Mouse (Mus musculus): ENCODE measurements around the gene Mettl5. TPM values are rescaled to one million over a fixed set of nuclear protein-coding genes. Genes with fewer than 3 reads are reported as not detected.

Gene Mettl5
- polyA plus RNA-seq, 1 experiment from 2014 or later: 36.8 TPM

- Histone ChIP-seq H3K36me3 (ENCODE audit: control insufficient read depth, insufficient read depth, low read length) (no peaks in the 10 kb centered on the region), H3K9me3 (replicated peaks; ENCODE audit: control insufficient read depth, low read length) (no peaks in the 10 kb centered on the region), H3K4me2 (ENCODE audit: low read depth, low read length) (no peak overlapping the region), H3K4me1 (ENCODE audit: control insufficient read depth, insufficient read depth, low read length) (peaks cover 12% of the 10 kb centered on the region), H3K27me3 (ENCODE audit: control insufficient read depth, insufficient read depth, low read length) (no peaks in the 10 kb centered on the region), H3K27ac (ENCODE audit: low read length) (no peak overlapping the region), H3K4me3 (replicated peaks; ENCODE audit: low read length) (no peak overlapping the region), H3K9ac (ENCODE audit: low read length) (no peak overlapping the region)
- 90% methylated on average over 4 of the region's 4 CpGs for WGBS
- no peak for ATAC-seq (ENCODE audit: insufficient read depth, low FRiP score)
These were observed 10.8 kb upstream of the Mettl5 start for GRCm38 (mm10) chr2:69896224-69896581.

GRCm38 (mm10) chr2:69895502-69896223 lies 10.2 kb upstream of the Mettl5 start:
- H3K27me3 ChIP-seq (ENCODE audit: control insufficient read depth, insufficient read depth, low read length): no peaks in the 10 kb centered on the region
- H3K4me2 ChIP-seq (ENCODE audit: low read depth, low read length): no peak overlapping the region
- no peak overlapping the region for H3K9ac ChIP-seq (ENCODE audit: low read length)
- H3K9me3 ChIP-seq (replicated peaks; ENCODE audit: control insufficient read depth, low read length): no peaks in the 10 kb centered on the region
- H3K4me1 ChIP-seq (ENCODE audit: control insufficient read depth, insufficient read depth, low read length): peaks cover 12% of the 10 kb centered on the region
- no peak overlapping the region for H3K27ac ChIP-seq (ENCODE audit: low read length)
- H3K4me3 ChIP-seq (replicated peaks; ENCODE audit: low read length): no peak overlapping the region
- H3K36me3 ChIP-seq (ENCODE audit: control insufficient read depth, insufficient read depth, low read length): no peaks in the 10 kb centered on the region
- WGBS: 59% methylated on average over 14 of the region's 14 CpGs
- no peak for ATAC-seq (ENCODE audit: insufficient read depth, low FRiP score)

GRCm38 (mm10) chr2:69893891-69894290 lies 8.5 kb upstream of the Mettl5 start:
- WGBS: 80% methylated on average over 5 of the region's 5 CpGs
- no peak overlapping the region for H3K4me2 ChIP-seq (ENCODE audit: low read depth, low read length)
- no peaks in the 10 kb centered on the region for H3K9me3 ChIP-seq (replicated peaks; ENCODE audit: control insufficient read depth, low read length)
- no peaks in the 10 kb centered on the region for H3K36me3 ChIP-seq (ENCODE audit: control insufficient read depth, insufficient read depth, low read length)
- ATAC-seq (ENCODE audit: insufficient read depth, low FRiP score): no peak
- peaks cover 6% of the 10 kb centered on the region for H3K4me1 ChIP-seq (ENCODE audit: control insufficient read depth, insufficient read depth, low read length)
- H3K9ac ChIP-seq (ENCODE audit: low read length): no peak overlapping the region
- no peaks in the 10 kb centered on the region for H3K27me3 ChIP-seq (ENCODE audit: control insufficient read depth, insufficient read depth, low read length)
- H3K4me3 ChIP-seq (replicated peaks; ENCODE audit: low read length): no peak overlapping the region
- H3K27ac ChIP-seq (ENCODE audit: low read length): no peak overlapping the region

- H3K27ac ChIP-seq (ENCODE audit: low read length): no peak overlapping the region
- H3K4me1 ChIP-seq (ENCODE audit: control insufficient read depth, insufficient read depth, low read length): no peaks in the 10 kb centered on the region
- ATAC-seq (ENCODE audit: insufficient read depth, low FRiP score): no peak
- H3K4me2 ChIP-seq (ENCODE audit: low read depth, low read length): no peak overlapping the region
- H3K9ac ChIP-seq (ENCODE audit: low read length): no peak overlapping the region
- WGBS: 75% methylated on average over 1 of the region's 1 CpGs
- no peaks in the 10 kb centered on the region for H3K27me3 ChIP-seq (ENCODE audit: control insufficient read depth, insufficient read depth, low read length)
- H3K4me3 ChIP-seq (replicated peaks; ENCODE audit: low read length): no peak overlapping the region
- H3K9me3 ChIP-seq (replicated peaks; ENCODE audit: control insufficient read depth, low read length): no peaks in the 10 kb centered on the region
- H3K36me3 ChIP-seq (ENCODE audit: control insufficient read depth, insufficient read depth, low read length): no peaks in the 10 kb centered on the region
These were observed 7.7 kb upstream of the Mettl5 start for GRCm38 (mm10) chr2:69893145-69893544.

- no peak for ATAC-seq (ENCODE audit: insufficient read depth, low FRiP score)
- 60% methylated on average over 7 of the region's 7 CpGs for WGBS
- no peaks in the 10 kb centered on the region for H3K4me1 ChIP-seq (ENCODE audit: control insufficient read depth, insufficient read depth, low read length)
These were observed 5.4 kb upstream of the Mettl5 start for GRCm38 (mm10) chr2:69890843-69891242.

GRCm38 (mm10) chr2:69888957-69889356 lies 3.5 kb upstream of the Mettl5 start:
- no peak overlapping the region for H3K4me2 ChIP-seq (ENCODE audit: low read depth, low read length)
- H3K9me3 ChIP-seq (replicated peaks; ENCODE audit: control insufficient read depth, low read length): no peaks in the 10 kb centered on the region
- peaks cover 3% of the 10 kb centered on the region; the same call in 1 of the 2 replicates for H3K4me1 ChIP-seq (ENCODE audit: control insufficient read depth, insufficient read depth, low read length)
- WGBS: 67% methylated on average over 2 of the region's 2 CpGs
- H3K36me3 ChIP-seq (ENCODE audit: control insufficient read depth, insufficient read depth, low read length): no peaks in the 10 kb centered on the region
- H3K27me3 ChIP-seq (ENCODE audit: control insufficient read depth, insufficient read depth, low read length): no peaks in the 10 kb centered on the region
- no peak overlapping the region for H3K9ac ChIP-seq (ENCODE audit: low read length)
- ATAC-seq (ENCODE audit: insufficient read depth, low FRiP score): no peak
- H3K4me3 ChIP-seq (replicated peaks; ENCODE audit: low read length): no peak overlapping the region
- no peak overlapping the region for H3K27ac ChIP-seq (ENCODE audit: low read length)

More at GRCm38 (mm10) chr2:69890843-69891242, 5.4 kb upstream of the Mettl5 start:
- Histone ChIP-seq H3K27ac (ENCODE audit: low read length) (no peak overlapping the region), H3K4me2 (ENCODE audit: low read depth, low read length) (no peak overlapping the region), H3K9ac (ENCODE audit: low read length) (no peak overlapping the region), H3K36me3 (ENCODE audit: control insufficient read depth, insufficient read depth, low read length) (no peaks in the 10 kb centered on the region), H3K9me3 (replicated peaks; ENCODE audit: control insufficient read depth, low read length) (no peaks in the 10 kb centered on the region), H3K27me3 (ENCODE audit: control insufficient read depth, insufficient read depth, low read length) (no peaks in the 10 kb centered on the region), H3K4me3 (replicated peaks; ENCODE audit: low read length) (no peak overlapping the region)

- 5% methylated on average over 12 of the region's 12 CpGs for WGBS
- Histone ChIP-seq H3K36me3 (ENCODE audit: control insufficient read depth, insufficient read depth, low read length) (no peaks in the 10 kb centered on the region), H3K4me3 (replicated peaks; ENCODE audit: low read length) (peak overlapping the region; percentile 68), H3K4me2 (ENCODE audit: low read depth, low read length) (peak overlapping the region; percentile 52), H3K27ac (ENCODE audit: low read length) (peak overlapping the region; percentile 77), H3K9ac (ENCODE audit: low read length) (peak overlapping the region; percentile 85), H3K9me3 (replicated peaks; ENCODE audit: control insufficient read depth, low read length) (no peaks in the 10 kb centered on the region), H3K4me1 (ENCODE audit: control insufficient read depth, insufficient read depth, low read length) (peaks cover 3% of the 10 kb centered on the region; the same call in 1 of the 2 replicates), H3K27me3 (ENCODE audit: control insufficient read depth, insufficient read depth, low read length) (no peaks in the 10 kb centered on the region)
- peak; percentile 17; the same call in 1 of the 2 replicates for ATAC-seq (ENCODE audit: insufficient read depth, low FRiP score)
These were observed 365 bp downstream of the Mettl5 start for GRCm38 (mm10) chr2:69885050-69885449.

GRCm38 (mm10) chr2:69884581-69884980 lies 834 bp downstream of the Mettl5 start:
- no peak for ATAC-seq (ENCODE audit: insufficient read depth, low FRiP score)
- H3K36me3 ChIP-seq (ENCODE audit: control insufficient read depth, insufficient read depth, low read length): no peaks in the 10 kb centered on the region
- 0 out of 2 replicates have a peak overlapping the region, but pooled peaks have one; percentile 85 for H3K9ac ChIP-seq (ENCODE audit: low read length)
- peaks cover 3% of the 10 kb centered on the region; the same call in 1 of the 2 replicates for H3K4me1 ChIP-seq (ENCODE audit: control insufficient read depth, insufficient read depth, low read length)
- H3K27me3 ChIP-seq (ENCODE audit: control insufficient read depth, insufficient read depth, low read length): no peaks in the 10 kb centered on the region
- H3K4me3 ChIP-seq (replicated peaks; ENCODE audit: low read length): peak overlapping the region; percentile 68
- H3K9me3 ChIP-seq (replicated peaks; ENCODE audit: control insufficient read depth, low read length): no peaks in the 10 kb centered on the region
- no peak overlapping the region for H3K27ac ChIP-seq (ENCODE audit: low read length)
- H3K4me2 ChIP-seq (ENCODE audit: low read depth, low read length): peak overlapping the region; percentile 52
- 47% methylated on average over 6 of the region's 6 CpGs for WGBS

- Histone ChIP-seq H3K9me3 (replicated peaks; ENCODE audit: control insufficient read depth, low read length) (no peaks in the 10 kb centered on the region), H3K27ac (ENCODE audit: low read length) (no peak overlapping the region), H3K4me3 (replicated peaks; ENCODE audit: low read length) (no peak overlapping the region), H3K27me3 (ENCODE audit: control insufficient read depth, insufficient read depth, low read length) (no peaks in the 10 kb centered on the region), H3K4me1 (ENCODE audit: control insufficient read depth, insufficient read depth, low read length) (peaks cover 3% of the 10 kb centered on the region; the same call in 1 of the 2 replicates), H3K36me3 (ENCODE audit: control insufficient read depth, insufficient read depth, low read length) (no peaks in the 10 kb centered on the region), H3K9ac (ENCODE audit: low read length) (no peak overlapping the region), H3K4me2 (ENCODE audit: low read depth, low read length) (0 out of 2 replicates have a peak overlapping the region, but pooled peaks have one; percentile 52)
- 70% methylated on average over 2 of the region's 2 CpGs for WGBS
- ATAC-seq (ENCODE audit: insufficient read depth, low FRiP score): no peak
These were observed 1.4 kb downstream of the Mettl5 start for GRCm38 (mm10) chr2:69883990-69884391.
